Mouse (Mus musculus): ENCODE measurements around the gene Lama1.

DNA sequence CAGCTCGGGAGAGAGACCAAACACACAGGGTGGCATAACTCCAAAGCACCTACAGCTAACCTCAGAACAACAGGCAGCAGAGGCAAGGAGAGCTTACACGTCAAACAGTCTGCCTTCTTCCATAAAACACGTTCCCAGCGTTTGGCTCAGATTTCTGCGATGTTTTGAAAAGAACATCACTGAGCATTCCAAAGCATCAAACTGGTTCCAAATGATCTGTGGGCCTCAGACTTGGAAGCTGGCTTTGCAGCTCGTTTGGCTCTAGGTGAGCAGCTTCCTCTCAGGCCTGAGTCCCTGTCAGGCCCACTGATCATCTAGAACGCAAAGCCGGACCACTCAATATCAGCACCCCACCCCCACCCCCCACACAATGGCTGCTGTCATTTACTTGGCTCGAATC is 169.0 kb downstream of the Lama1 start:
- TF ChIP-seq CTCF (IDR thresholded peaks at IDR 0.05; ENCODE audit: control insufficient read depth, insufficient read depth, insufficient read length) (no peak), USF1 (IDR thresholded peaks at IDR 0.05; ENCODE audit: low read depth) (no peak), MYOG (IDR thresholded peaks at IDR 0.05; ENCODE audit: control insufficient read depth, extremely low read depth, insufficient read length) (no peak), MAX (IDR thresholded peaks at IDR 0.05) (no peak), MYOD1 (IDR thresholded peaks at IDR 0.05; ENCODE audit: control insufficient read depth, insufficient read length, low read depth) (no peak), CEBPB (IDR thresholded peaks at IDR 0.05; ENCODE audit: low read depth) (no peak)

Data from C2C12 (cell line).